Mouse (Mus musculus): ENCODE results near the gene Camkk1. TPM values are rescaled to one million over a fixed set of nuclear protein-coding genes. Genes with fewer than 3 reads are reported as not detected.
A peak's percentile ranks its signal among the peaks of the same experiment; 100 is the strongest.

Camkk1 gene
- total RNA-seq, 2 experiments from 2014 or later: 2.5 to 4.5 TPM

DNA sequence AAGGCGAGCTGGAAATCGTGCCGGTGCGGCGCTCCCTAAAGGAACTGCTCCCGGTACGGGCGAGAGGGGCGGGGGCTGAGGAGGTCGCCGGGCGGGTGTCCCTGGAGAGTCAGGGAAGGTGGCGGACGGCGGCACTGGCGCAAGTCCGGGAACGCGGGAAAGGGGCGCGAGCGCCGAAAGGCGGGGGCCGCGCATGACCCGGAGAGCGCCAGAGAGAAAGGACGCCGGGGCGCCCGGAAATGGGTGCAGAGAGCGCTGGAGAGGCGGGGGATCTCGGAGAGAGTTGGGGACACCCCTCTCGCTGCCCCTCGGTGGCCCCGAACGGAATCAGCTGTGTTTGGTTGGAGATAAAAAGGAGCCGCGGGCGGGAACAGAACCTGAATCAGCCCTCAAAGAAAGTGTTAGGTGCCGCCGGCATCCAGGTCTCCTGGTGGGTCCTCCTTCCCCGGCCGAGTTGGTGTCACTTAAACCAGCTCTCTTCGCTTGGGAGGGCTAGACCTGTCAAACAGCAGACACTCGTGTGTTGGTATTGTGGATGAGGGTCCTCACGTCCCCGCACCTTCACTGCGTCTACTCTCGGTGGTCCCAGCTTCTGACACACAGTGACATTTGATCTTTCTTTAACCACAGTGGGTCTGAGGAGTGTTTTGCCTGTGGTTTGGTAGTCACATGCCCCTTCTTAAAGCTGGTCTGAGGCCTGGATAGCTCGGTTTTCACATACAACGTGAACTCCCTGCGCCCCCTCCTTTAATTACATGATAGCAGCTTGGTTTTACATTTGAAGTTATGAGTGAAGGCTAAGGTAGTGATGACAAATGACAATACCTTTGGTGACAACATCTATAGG, 29.4 kb downstream of the Camkk1 start:
- DNase-seq (ENCODE audit: low spot score in 2 of 2): no peak

DNA sequence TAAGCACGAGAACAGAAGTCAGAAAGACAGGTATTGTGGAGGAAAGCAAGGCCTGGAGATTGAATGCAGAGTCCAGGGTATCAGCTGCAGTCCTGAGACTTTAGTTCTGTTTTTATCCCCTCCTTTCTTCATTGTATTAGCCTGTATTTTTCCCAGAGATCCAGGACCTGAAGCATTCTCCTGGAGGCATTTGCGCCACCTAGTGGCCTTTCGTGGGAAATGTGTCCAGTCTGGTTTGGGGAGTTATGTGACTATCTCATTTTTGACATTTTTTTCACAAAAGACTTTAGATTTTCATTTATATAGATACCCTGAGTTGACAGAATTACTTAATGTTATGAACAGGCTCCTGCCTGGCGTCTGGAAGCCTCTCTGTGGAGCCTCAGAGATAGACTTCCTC, 30.5 kb downstream of the Camkk1 start:
- DNase-seq (ENCODE audit: low spot score in 2 of 2): peak; percentile 74 to 80

DNA sequence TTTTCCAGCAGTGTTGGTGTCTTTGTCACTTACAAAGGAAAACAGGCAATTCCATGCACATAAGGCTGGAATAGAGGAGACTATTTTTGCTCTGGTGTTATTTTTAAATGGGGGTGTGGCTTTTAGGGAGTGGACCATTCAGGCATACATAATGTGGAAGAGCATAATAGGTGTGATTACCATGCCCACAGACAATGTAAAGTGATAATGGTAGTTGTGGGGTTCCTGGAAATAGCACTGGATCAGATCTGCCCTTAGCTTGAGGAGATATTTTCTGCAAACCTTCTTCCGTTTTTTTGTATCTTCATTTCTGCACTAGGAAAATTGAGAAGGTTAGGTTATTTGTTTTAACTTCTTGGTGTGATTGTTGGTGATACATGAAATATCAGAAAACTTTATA, 34.0 kb downstream of the Camkk1 start:
- DNase-seq (ENCODE audit: low spot score in 2 of 2): no peak

DNA sequence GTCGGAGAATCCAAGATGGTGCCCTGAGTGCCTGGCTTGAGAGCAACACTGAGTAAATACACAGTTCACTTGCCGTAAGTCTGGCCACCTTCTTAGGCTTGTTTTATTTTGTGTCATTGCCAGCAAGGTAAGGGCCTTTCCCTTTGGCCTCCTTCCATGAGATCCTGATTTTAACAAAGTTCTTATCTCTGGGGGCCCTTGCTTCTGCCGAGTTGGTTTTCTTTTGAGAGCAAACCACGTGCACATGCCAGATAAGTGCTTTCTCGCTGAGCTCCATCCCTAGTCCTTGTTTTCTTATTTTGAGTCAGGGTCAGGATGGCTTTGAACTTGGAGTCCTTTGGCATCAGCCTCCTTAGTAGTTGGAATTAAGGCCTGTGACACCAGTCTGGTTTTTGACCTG, 38.9 kb downstream of the Camkk1 start:
- no peak for DNase-seq (ENCODE audit: low spot score in 2 of 2)

DNA sequence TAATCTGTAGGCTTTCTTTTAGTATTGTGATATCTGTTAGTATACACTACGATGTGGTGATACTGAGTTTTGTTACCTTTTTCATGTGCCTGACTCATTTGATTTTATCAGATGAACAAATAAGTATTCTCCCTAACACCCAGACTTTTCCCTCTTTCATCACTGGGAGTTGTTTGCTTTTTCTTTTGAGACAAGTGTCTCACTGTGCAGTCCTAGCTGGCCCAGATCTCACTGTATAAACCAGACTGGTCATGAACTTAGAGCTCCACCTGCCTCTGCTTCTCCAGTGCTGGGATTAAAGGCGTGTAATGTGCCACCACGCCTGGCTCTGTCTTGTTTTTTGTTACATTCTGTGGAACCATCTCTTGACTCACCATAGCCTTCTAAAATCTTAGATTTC, 40.8 kb downstream of the Camkk1 start:
- no peak for DNase-seq (ENCODE audit: low spot score in 2 of 2)

DNA sequence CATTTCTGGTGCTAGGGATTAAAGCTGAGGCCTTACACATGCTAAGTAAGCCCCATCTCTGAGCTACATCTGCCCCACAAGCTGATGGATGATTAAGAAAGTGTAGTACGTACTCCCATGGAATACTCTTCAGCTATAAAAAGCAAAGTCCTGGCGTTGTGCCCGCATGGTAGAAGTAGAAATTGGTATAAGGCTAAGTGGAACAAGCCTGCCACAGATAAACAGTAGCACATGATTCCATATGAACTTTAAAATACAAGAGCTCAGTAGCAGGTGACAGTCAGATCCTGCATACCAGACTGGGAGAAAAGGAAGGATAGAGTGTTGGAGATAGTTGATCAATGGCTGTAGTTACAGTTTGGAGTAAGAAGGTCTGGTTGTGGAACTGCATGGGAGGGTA, 42.6 kb downstream of the Camkk1 start:
- no peak for DNase-seq (ENCODE audit: low spot score in 2 of 2)

DNA sequence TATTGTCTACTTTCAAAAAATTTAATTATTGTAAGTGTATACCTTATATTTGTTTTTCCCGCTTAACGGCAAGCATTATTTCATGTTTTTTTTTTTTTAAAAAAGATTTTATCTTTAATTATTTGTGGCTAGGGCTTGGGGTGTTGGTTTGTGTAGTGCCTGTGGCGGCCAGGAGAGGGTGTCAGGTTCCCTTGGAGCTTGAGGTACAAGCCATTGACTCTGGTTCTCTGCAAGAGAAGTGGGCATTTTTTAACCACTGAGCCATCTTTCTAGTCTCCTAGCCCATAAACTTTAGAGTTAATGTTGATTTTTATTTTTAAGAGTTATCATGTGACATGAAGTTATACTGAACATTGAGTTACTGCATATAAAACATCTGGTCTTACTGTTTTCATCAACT, 53.0 kb downstream of the Camkk1 start:
- DNase-seq (ENCODE audit: low spot score in 2 of 2): peak in 1 of 2 experiments; percentile 31

DNA sequence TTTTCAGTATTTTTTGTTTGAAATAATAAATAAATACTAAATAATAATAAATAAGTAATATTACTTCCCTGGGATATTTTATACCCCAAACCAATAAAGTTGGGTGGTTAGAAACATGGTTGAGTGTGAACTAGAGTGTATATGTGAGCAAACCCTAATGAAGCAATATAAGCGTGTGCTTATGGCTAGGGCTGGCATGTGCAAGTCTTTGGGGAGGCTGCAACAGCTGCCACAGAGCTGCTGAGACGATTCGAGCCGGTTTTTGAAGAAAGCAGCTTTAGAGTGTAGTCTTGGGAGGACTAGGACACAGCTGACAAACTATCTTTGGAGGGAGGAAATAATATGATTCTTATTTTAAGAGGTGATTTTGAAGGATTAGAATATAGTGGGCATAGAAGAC, 57.5 kb downstream of the Camkk1 start:
- no peak for DNase-seq (ENCODE audit: low spot score in 2 of 2)

DNA sequence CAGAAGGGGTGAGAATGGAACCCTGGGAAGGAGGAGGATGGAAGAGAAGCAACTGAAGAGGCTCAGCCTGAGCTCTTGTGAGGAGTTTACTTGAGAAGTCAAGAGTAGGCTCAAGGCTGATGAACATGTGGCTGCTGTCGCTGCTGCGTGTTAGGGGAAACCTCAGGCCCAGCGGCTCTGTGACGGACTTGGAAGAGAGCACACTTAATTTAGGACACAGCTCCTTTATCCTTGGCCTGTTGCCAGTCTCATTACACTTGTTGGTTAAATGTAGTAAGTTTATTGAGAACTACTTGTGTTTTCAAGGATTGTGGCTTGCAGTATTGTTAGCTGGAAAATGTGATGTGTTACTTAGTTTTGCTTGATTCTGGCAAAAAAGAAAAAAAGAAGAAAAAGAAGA, 57.9 kb downstream of the Camkk1 start:
- no peak for DNase-seq (ENCODE audit: low spot score in 2 of 2)

DNA sequence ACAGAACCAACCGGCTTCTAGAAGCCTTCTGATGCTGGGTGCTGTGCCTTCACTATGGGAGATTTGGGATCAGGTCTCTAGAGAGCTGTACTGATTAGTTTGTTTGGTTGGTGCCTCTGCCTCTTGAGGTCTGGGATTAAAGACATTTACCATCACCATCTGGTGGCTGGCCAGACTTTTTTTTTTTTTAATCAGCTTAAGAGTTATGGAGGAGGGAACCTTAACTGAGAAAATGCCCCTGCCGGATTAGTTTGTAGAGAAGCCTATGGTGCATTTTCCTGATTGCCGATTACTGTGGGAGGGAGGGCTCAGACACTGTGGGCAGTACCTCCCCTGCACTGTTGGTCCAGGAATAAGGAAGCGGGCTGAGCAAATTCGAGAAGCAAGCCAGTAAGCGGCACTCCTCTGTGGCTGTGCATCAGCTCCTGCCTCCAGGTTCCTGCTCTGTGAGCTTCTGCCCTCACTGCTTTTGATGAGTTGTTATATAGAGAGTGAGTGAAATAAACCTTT, 58.5 kb downstream of the Camkk1 start:
- DNase-seq (ENCODE audit: low spot score in 2 of 2): no peak

DNA sequence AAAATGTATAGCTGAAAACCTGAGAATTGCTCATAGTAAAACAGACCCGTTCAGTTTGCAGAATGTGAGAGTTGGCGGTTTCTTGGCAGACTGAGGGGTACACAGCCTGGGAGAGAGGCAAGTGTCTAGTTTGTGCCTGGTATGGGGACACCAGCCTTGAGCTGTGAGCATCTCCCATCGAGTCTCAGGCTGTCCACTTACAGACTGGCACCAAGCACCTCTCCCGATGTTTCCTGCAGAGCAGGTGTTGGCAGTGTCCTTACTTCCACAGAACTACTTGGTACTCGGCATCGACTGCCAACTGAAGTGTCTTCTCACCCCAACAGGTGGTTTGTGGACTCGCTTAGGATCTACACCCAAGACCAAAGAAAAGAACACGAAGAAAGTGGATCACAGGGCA, 59.8 kb downstream of the Camkk1 start:
- DNase-seq (ENCODE audit: low spot score in 2 of 2): no peak

DNA sequence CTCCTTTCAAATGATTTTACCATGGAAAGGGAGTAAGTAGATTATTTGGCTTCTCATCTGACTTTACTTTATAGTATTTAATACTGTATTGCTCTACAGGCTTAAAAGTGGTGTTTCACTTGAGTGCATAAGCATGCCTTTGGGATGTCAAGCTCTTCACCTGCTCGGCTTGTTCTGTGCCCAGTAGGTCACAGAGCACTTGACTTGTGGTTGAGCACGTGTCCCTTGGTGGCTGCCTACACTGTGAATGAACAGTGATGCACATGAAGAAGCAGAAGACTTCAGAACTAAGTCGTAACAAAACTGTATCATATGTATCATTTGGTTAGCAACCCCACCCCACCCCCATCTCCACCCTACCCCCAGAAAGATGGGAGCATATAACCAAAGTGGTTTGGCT, 61.5 kb downstream of the Camkk1 start:
- DNase-seq (ENCODE audit: low spot score in 2 of 2): no peak

DNA sequence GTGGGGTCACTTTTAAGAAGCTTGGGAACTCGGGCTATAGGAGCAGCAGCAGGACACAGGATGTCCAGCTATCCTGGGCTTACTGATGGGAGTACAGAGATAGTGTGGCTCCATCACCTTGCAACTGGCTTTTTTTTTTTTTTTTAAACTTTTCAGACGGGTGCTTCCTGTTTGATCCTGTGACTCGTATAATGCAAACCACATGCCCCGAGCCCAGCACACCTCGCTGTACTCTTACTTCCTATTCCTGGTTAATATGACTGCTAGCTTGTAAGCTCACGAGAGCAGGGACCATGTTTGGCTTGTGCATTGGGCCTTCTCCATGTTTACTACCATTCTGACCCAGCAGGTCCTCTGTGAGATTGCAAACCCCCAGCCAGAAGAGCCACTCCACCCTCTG, 65.5 kb downstream of the Camkk1 start:
- no peak for DNase-seq (ENCODE audit: low spot score in 2 of 2)

DNA sequence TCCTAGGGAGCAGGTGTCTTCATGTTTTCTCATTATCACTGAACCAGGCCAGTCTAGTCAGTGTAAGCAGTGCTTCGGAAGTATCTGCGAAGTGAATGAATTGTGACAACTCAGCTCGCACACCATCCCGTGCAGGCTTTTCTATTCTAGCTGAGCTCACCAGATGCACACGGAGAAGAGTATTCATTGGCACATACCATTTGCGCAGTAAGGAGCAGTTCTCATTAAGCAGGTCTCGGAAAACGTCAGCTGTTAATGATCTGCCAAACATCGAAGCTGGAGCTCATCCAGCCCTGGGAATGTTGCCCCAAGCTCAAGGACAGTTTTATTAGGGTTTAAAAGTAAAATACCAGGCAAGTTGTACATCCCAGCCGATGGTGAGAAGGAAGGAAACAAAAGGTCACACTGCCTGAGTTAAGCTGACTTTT, 66.0 kb downstream of the Camkk1 start:
- DNase-seq (ENCODE audit: low spot score in 2 of 2): no peak

DNA sequence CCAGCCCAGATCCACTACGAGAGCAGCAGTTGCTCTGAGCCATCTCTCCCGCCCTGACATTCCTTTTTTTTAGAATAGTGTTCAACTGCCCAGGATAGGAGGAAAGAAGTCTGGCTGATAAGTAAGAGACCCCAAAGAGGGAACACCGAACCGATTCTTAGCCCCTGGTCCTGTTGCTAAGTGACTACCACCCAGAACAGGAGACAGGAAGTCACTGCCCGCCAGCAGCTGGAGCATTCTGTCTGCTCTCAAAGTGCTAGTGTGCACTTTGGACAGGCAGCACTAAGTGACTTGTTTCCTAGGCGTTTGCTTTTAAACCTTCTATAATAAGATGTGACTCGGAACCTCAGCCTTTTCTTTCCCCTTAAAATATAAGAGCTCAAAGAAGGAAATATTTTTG, 66.6 kb downstream of the Camkk1 start:
- no peak for DNase-seq (ENCODE audit: low spot score in 2 of 2)

DNA sequence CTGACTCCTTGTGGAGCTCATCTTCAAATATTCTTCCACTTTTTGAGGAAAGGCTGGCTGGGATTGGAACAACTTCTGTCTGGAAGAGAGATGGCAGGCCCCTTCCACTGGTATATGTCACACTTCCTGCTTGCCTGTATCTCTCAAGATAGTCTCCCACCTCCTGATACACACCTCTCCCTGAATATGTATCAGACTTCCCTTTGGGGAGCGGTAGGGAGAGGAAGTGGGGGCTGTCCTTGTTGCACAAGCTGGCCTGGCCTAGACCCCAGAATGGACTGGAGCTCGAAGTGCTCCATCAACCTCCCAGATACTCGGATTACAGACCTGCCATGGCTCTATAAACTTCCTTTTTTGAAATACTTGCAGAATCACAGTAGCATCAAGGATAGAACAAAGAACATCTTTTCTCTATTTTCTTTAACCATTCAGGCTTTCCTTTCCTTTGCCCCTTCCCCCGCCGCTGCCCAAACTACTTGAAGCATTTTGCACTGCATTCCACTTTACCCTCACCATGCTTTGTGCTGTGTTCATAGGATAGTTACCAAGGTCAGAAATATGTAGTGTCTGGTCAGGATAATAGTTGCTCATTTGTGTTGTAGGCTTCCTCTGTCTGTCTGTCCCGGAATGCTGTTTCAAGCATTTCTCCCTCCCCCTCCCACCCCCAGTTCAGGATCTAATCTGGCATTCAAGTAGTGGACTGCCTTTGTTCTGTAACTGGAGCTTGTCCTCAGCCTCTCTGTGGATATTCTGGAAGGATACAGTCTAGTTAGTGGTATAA, 69.1 kb downstream of the Camkk1 start:
- DNase-seq (ENCODE audit: low spot score in 2 of 2): no peak

DNA sequence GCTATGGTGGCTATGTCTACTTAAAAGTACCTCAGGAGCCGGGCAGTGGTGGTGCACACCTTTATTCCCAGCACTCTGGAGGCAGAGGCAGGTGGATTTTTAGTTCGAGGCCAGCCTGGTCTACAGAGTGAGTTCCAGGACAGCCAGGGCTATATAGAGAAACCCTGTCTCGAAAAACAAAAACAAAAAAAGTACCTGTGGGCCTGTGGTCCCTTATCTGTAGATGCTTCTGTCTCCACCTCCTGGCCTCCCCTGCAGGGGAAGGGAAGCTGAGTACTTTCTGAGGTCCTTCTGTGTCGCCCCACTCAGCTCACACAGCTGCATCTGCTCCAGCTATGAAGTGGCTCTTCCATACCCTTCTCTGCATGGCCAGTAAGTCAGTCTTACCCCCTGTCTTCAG, 71.5 kb downstream of the Camkk1 start, which contains the start of gene Itgae:
Itgae (plus strand) TSS at position 301 of the 400 bp plus-strand sequence.
- DNase-seq (ENCODE audit: low spot score in 2 of 2): no peak

DNA sequence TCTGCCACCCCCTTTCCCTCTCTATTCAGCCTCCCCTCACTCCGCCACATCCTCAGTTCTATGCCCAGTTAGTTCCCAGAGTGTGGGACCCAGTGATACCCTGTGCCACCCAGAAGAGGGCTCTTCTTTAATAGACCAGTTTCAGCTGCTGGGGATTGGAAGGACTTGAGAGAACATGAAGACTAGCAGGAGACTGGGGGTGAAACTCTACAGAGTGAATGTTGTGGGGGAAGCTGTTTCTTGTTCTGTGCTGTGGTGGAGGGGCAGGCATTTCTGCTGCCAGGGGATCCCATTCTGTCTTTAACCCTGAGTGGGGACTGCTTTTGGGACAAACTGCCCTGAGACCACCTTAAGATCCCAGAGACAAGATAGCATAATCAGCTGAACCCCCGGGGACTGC, 72.0 kb downstream of the Camkk1 start:
- no peak for DNase-seq (ENCODE audit: low spot score in 2 of 2)

Measured in adrenal gland, adult 18-20 months (tissue).